Mouse (Mus musculus) urinary bladder, adult 18-20 months (tissue): ENCODE results near the gene Dnmt1.

Source experiments
- DNase-seq, 2 experiments: peaks; one replicate each; pipeline ENCODE4 v3.0.0; 2022; ENCODE audit warnings: low spot score in 2 of 2, mixed read lengths in 2 of 2

The Dnmt1 gene

DNA sequence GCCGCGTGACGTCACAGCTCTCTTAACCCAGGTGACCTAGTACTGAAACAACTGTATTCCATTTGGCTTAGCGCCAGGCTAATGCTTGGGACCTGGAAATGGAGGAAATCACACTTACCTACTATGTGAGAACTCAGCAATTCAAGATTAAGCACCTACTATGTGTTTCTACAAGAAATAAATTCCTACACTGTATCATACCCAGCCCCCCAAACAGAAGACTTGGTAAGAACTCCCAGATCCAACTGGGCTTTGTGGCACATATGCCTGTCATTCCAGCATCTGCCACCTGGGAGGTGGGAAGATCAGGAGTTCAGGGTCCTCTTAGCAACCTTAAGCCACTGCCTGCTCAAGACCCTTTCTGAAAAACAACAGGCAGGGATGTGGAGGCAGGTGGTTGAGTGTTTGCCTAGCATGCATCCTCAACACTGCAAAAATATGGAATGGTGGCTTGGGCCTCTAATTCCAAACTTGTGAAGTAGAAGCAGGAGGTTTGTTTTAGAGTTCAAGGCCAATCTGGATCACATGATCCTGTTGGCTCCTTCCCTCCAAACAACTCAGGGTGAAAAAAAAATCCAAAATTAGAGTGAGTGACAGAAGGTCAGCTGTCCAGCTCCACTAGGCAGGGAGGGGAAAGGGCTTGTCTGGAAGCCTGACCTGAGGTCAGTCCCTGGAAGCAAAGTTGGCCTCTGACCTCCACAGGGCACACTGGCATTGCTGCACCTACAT, 17.4 kb upstream of the Dnmt1 start:
- DNase-seq: no peak

GRCm38 (mm10) chr9:20976216-20976960, 16.7 kb upstream of the Dnmt1 start, which contains the start of gene S1pr2:
S1pr2 (minus strand) TSS chr9:20976781.
- peak; percentile 70 to 75 for DNase-seq

GRCm38 (mm10) chr9:20975431-20976215, 15.9 kb upstream of the Dnmt1 start:
- DNase-seq: no peak

GRCm38 (mm10) chr9:20973682-20974075, 14.0 kb upstream of the Dnmt1 start:
- no peak for DNase-seq

DNA sequence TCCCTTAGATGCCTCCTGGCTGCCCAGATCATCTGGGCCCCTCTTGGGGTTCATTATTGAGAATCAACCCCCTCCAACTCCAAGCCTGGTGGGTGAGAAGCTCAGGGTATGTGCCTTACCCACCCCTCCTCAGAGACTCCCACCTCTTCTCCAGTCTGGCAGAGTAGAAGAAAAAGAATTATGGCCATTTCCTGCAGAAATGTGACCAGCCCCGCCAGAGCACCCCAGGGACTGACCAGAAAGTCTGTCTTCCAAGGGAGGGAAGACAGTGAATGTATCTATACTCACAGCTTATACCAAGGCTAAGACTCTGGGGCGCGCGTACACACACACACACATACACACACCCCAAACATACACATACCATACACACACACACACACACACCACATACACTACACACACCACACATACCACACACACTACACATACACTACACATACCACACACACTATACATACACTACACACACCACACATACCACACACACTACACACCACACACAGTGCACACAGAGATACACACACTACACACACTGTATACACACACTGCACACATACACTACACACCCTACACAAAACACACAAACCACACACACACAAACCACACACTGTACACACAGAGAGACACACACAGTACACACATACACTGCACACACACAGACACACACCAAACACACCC, 13.5 kb upstream of the Dnmt1 start:
- DNase-seq: no peak

GRCm38 (mm10) chr9:20972141-20972992, 12.7 kb upstream of the Dnmt1 start:
- peak; percentile 36 to 59 for DNase-seq

- DNase-seq: peak in 1 of 2 experiments; percentile 41
Measured at GRCm38 (mm10) chr9:20971751-20972140, 12.1 kb upstream of the Dnmt1 start.

DNA sequence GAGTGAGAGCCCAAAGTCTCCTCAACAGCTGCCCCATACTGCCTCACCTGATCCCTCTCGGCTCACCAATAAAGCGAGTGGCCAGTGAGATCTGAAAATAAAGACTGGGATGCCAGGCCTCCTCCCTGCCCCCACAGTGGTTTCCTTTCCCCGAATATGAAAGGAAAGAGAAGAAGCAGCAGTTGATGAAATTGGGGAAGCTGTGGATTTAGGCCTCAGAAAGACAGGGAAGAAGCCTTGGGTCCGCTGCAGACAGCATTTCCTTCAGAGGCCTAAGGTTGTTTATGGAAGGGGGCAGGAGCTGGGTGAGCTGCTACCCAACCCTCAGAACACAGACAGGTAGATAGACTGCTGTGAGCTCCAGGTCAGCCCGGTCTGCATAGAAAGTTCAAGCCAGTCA, 7.1 kb upstream of the Dnmt1 start:
- DNase-seq: no peak

- DNase-seq: no peak
Measured at GRCm38 (mm10) chr9:20966008-20966407, 6.3 kb upstream of the Dnmt1 start.

GRCm38 (mm10) chr9:20965606-20966005, 5.9 kb upstream of the Dnmt1 start:
- DNase-seq: no peak

DNA sequence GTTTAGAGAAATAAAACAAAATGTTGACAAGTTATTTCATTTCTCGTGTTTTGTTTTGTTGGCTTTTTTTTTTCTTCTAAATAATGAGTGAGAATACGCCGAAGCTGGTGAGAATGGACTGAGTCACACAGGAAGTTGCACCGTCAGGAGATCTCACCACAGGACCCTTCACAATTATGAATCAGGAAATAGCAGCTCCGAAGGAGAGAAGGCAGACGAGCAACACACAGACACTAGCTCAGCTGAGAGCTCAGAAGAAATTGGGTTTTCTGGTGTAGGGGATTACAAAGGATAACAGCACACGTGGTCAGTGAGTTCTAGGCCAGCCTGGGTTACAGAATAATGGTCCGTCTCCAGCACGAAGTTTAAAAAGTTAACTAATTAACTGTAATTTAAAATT, 1.9 kb upstream of the Dnmt1 start:
- DNase-seq: no peak

- DNase-seq: no peak
Measured at GRCm38 (mm10) chr9:20956989-20957388, 2.7 kb downstream of the Dnmt1 start.

DNA sequence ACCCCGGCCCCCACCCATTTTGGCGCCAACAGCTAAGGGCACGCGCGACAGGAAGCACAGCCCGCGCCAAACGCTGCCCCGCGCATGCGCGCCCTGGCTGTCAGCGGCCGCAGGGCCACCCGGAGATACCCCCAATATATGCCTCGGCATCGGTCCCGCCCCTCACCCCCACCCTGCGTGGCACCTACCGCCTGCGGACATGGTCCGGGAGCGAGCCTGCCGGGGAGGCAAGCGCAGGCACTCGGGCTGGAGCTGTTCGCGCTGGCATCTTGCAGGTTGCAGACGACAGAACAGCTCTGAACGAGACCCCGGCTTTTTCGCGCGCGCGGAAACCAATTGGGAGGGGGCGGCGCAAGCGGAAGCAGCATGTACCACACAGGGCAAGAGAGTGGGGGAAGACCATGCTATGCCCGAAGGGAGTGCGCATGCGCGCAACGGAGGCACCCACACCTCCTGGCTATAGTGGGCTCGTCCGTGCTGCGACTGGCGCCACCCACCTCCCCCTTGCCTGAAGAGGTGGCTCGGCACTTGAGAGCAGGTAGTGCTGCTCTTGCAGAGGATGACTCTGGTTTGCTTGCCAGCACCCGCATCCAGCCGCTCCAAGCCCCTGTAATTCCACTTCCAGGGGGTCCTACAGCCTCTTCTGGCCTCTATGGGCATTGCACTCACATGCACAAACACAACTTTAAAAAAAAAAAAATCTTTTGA, 7.0 kb downstream of the Dnmt1 start:
- DNase-seq: peak; percentile 90 to 91

GRCm38 (mm10) chr9:20951966-20952519, 7.6 kb downstream of the Dnmt1 start:
- DNase-seq: no peak

DNA sequence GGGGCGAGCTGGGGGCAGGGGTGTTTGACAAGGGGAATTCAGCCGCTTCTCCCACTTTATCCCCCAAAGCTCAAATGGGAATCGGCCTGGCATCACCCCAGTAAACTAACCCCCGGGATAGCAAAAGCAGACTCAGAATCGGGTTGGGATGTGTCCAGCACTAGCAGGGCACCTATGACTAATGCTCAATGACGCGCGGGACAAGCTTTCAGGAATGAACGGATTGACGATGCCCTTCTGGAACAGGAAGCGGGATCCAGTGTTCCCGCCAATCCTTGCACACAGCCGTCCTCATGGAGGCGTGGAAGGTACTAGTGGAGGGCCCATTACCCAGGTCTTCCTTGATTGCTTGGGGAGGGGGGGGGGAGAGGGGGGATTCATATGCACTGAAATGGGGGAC, 8.2 kb downstream of the Dnmt1 start:
- DNase-seq: peak in 1 of 2 experiments; percentile 24

DNA sequence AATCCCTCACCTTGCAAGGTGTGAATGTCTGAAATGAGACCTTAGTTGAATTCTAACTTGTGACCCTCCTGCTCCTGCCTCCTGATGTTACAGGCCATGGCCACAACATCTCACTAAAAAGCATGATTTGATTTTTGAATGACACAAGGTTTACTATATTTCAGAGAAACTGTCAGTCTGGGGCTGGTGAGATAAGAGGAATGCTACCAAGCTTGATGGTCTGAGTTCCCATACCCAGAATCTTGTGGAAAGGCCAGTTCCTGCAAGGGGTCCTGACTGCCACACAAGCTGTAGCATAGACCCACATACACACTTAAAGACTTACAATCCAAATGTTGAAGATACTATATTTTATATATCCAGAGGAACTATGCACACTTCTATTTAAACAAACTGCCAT, 9.3 kb downstream of the Dnmt1 start:
- no peak for DNase-seq

- no peak for DNase-seq
Measured at GRCm38 (mm10) chr9:20946066-20946880, 13.4 kb downstream of the Dnmt1 start.

DNA sequence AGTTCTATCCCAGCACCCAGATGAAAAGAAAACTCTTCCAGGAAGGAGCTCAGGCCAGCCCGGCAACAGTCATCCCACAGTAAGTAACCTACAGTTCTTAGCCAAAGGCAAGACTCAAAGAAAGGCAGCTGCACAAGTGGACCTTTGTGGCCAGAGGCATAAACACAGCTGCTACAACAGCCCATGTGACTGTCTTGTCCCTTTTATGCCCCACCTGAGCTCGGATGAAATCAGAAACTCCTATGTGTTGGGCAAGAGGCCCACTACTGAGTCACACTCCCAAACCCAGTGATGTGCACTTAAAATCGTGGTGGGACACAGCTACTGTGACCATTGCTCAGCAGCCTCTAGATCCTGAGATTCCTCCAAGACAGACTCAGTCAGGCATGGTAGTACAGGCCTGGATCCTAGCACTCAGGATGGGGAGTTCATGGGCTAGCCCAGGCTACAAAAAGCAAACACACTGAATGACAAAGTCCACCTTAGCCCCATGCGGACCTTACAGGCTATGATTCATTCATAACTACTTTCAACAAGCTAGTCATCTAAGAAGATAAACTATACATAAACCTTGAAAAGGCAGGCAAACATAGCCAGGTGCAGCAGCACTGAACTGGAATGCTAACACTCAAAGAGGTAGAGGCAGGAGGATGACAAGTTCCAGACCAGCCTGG, 14.9 kb downstream of the Dnmt1 start:
- no peak for DNase-seq
